Mouse (Mus musculus) heart, adult 2 months (tissue): ENCODE results near the gene Elfn1. TPM values are rescaled to one million over a fixed set of nuclear protein-coding genes. Genes with fewer than 3 reads are reported as not detected.
"Not testable (repeated sequence)": the region's sequence is repeated elsewhere in the genome, so short reads cannot be mapped to it uniquely, and the experiment has no call there.

ENCODE experiments used
- DNase-seq, 2 experiments: peaks; one replicate each; pipeline ENCODE4 v3.0.0; 2021
- H3K27ac ChIP-seq: fragments of 200-600 bp; 2 replicates; pipeline ENCODE4 v1.8.1; 2022
- H3K27me3 ChIP-seq: fragments of 200-500 bp; 2 replicates; pipeline ENCODE4 v1.6.1; 2012; ENCODE audit warnings: mild to moderate bottlenecking, low read length, inconsistent platforms, mixed read lengths; ENCODE audit not compliant: control insufficient read depth, insufficient read depth
- H3K36me3 ChIP-seq: fragments of 200-500 bp; 2 replicates; pipeline ENCODE4 v1.6.1; 2012; ENCODE audit warnings: low read length, inconsistent platforms; ENCODE audit not compliant: control insufficient read depth, insufficient read depth
- H3K4me1 ChIP-seq: fragments of 200-500 bp; 2 replicates; pipeline ENCODE4 v1.6.1; 2011; ENCODE audit warnings: low read length; ENCODE audit not compliant: control insufficient read depth, insufficient read depth
- H3K4me3 ChIP-seq: fragments of 200-600 bp; 2 replicates; pipeline ENCODE4 v1.8.1; 2022
- H3K79me2 ChIP-seq: fragments of 200-500 bp; replicated peaks from 2 replicates; pipeline ENCODE4 v1.6.1; 2012; ENCODE audit warnings: mild to moderate bottlenecking, inconsistent platforms, low read length, moderate library complexity, mixed read lengths; ENCODE audit not compliant: control insufficient read depth, insufficient read depth
- H3K9ac ChIP-seq: fragments of 200-500 bp; 2 replicates; pipeline ENCODE4 v1.6.1; 2012; ENCODE audit warnings: low read depth, mild to moderate bottlenecking, control low read depth, inconsistent platforms, low read length, mixed read lengths
- CTCF ChIP-seq: fragments of 200-600 bp; IDR thresholded peaks from 2 replicates; pipeline ENCODE4 v1.8.1; 2022; ENCODE audit warnings: antibody characterized with exemption, mild to moderate bottlenecking, moderate library complexity
- EP300 ChIP-seq: fragments of 200-500 bp; IDR thresholded peaks from 2 replicates; pipeline ENCODE4 v1.6.1; 2011; ENCODE audit warnings: low read depth, low read length, control low read depth; ENCODE audit not compliant: insufficient read depth
- POLR2A ChIP-seq: fragments of 200-500 bp; IDR thresholded peaks from 2 replicates; pipeline ENCODE4 v1.6.1; 2011; ENCODE audit warnings: mild to moderate bottlenecking, low read depth, low read length, control low read depth; ENCODE audit not compliant: insufficient read depth
- WGBS: fragments of 180-500 bp; shearing (Covaris S2); methylation state at CpG from one replicate; pipeline ENCODE4 v1.1.7; 2018; 5-methylcytosine and 5-hydroxymethylcytosine counted together
- intact Hi-C: fragments of 180-260 bp; cut with DNase I; formaldehyde crosslinking; loops from one replicate; pipeline ENCODE4 v1.15.1; 2025
- polyA plus RNA-seq: library from polyadenylated mRNA; depleted of rRNA; stranded (reverse); fragments of >200 nt; gene quantifications from 2 replicates; pipeline ENCODE4 v1.2.3, GENCODE M21; 2012
- total RNA-seq, 2 experiments: library from RNA; stranded (reverse); gene quantifications; 2 replicates each; pipeline ENCODE4 v1.2.3; 2021

The Elfn1 gene
- total and polyA plus RNA-seq, 3 experiments: 0.14 to 0.25 TPM; not detected in 1

DNA sequence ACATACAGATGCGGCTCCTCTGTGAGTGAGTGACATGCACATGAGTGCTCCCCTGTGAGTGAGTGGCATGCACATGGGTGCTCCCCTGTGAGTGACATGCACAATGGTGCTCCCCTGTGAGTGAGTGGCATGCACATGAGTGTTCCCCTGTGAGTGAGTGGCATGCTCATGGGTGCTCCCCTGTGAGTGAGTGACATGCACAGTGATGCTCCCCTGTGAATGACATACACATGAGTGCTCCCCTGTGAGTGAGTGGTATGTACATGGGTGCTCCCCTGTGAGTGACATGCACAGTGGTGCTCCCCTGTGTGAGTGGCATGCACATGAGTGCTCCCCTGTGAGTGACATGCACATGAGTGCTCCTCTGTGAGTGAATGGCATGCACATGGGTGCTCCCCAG is 74.2 kb downstream of the Elfn1 start:
- no peaks in the 10 kb centered on the region; the same call in 1 of the 2 replicates for H3K27me3 ChIP-seq
- H3K4me3 ChIP-seq: no peak overlapping the region
- H3K79me2 ChIP-seq: no peaks in the 10 kb centered on the region
- no peak overlapping the region for H3K27ac ChIP-seq
- H3K36me3 ChIP-seq: no peaks in the 10 kb centered on the region
- intact Hi-C loops: no loop called here
- no peak for DNase-seq
- 83% methylated on average over 1 of the region's 1 CpGs for WGBS
- no peaks in the 10 kb centered on the region for H3K4me1 ChIP-seq
- no peak overlapping the region for H3K9ac ChIP-seq
- TF ChIP-seq EP300 (no peak), CTCF (no peak), POLR2A (no peak)

DNA sequence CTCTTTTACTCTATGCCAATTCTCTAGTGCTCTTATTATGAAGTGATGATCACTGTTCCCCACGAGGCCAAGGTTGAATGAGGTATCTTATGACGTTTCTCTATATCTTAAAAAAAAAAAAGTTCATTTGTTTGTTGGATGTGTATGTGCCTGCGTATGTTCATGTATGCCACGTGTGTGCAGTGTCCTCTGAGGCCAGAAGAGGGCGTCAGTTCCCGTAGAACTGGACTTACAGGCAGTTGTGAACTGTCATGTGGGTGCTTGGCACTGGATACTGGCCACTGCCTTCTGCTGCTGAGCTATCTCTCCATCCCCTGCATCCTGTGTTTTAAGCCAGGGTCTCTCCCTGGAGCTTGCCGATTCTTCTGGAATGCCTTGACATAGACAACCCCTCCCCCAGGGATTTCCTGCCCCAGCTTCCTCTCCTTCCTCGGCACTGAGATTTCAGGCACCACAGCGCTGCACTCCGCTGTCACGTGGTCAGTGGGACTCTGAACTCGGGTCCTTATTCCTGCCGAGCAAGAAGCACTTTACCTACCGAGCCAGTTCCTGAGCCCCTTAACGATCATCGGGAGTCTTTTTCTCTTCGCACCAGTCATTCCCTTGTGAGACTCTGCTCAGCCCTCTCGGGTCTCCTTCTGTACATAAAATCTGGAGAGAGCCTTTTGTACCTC is 77.5 kb downstream of the Elfn1 start:
- 32% methylated on average over 18 of the region's 18 CpGs for WGBS

DNA sequence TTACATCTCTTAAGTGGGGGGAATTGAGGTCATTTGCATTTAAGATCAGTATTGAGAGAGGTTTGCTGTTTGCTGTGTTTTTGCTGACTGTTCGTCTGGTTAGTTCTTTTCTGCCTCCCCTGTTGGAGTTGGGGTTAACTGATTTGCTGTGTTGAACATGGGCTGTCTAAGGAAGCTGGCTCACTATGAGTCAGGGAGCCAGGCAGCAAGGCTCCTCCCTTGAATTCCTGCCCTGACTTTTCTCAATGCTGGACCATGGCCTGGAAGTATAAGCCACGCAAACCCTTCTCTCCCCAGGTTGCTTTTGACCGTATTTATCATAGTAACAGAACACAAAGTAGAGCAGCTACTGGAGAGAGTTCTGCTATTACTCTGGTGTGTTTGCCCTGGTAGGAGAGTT is 83.8 kb downstream of the Elfn1 start:
- no peak for DNase-seq
- Histone ChIP-seq H3K4me3 (no peak overlapping the region), H3K9ac (no peak overlapping the region), H3K4me1 (no peaks in the 10 kb centered on the region), H3K27me3 (no peaks in the 10 kb centered on the region), H3K36me3 (no peaks in the 10 kb centered on the region), H3K79me2 (no peaks in the 10 kb centered on the region), H3K27ac (no peak overlapping the region)
- WGBS: 80% methylated on average over 3 of the region's 3 CpGs
- intact Hi-C loops: no loop called here
- TF ChIP-seq EP300 (no peak), CTCF (no peak), POLR2A (no peak)

More for the DNA sequence above, 77.5 kb downstream of the Elfn1 start:
- no peaks in the 10 kb centered on the region for H3K27me3 ChIP-seq
- no peak overlapping the region for H3K4me3 ChIP-seq
- DNase-seq: no peak
- intact Hi-C loops: no loop called here
- no peak for TF ChIP-seq CTCF
- no peak for TF ChIP-seq EP300
- no peak for TF ChIP-seq POLR2A
- H3K36me3 ChIP-seq: no peaks in the 10 kb centered on the region
- no peak overlapping the region for H3K9ac ChIP-seq
- no peak overlapping the region for H3K27ac ChIP-seq
- H3K79me2 ChIP-seq: no peaks in the 10 kb centered on the region
- no peaks in the 10 kb centered on the region for H3K4me1 ChIP-seq

DNA sequence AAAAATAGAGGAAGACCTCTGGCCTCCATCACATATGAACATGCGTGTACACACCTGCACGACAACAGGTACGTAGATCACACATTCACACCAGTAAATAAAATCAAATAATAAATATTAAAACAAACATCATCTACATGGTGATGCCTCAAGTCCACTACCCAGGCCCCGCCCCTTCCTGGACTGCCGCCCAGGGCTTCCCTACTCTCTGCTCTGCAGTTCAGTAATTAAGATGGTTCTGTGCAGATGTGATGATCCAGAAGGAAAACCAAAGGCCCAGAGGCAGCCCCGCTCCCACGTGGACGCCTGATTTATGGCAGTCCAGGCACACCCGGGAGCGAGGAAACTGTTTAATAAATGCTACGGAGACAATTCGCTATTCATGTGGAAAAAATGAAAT is 90.6 kb downstream of the Elfn1 start:
- intact Hi-C loops, H3K79me2 ChIP-seq, H3K27me3 ChIP-seq, H3K9ac ChIP-seq, H3K4me1 ChIP-seq, H3K4me3 ChIP-seq, H3K36me3 ChIP-seq, DNase-seq, H3K27ac ChIP-seq: not testable (repeated sequence)
- 77% methylated on average over 12 of the region's 12 CpGs for WGBS

DNA sequence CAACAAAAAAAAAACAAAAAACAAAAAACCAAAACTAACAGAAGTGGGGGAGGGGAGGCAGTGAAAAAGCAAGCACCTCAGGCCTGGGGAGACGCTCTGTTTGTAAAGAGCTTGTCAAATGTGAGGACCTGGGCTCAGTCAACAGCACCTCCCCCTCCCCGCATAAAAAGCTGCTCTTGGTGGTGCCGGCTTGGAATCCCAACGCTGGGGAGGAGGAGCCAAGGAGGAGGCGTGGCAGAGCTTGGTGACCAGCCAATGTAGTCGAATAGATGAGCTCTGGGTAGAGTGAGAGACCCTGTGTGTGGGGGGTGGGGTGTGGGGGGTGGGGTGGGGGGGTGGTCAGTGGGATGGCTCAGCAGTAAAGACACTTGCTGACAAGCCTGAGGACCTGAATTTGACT is 91.2 kb downstream of the Elfn1 start:
- Histone ChIP-seq H3K9ac (no peak overlapping the region), H3K36me3 (no peaks in the 10 kb centered on the region), H3K27me3 (no peaks in the 10 kb centered on the region), H3K4me1 (no peaks in the 10 kb centered on the region), H3K4me3 (no peak overlapping the region), H3K79me2 (no peaks in the 10 kb centered on the region), H3K27ac (no peak overlapping the region)
- intact Hi-C loops: no loop called here
- WGBS: 31% methylated on average over 6 of the region's 6 CpGs
- TF ChIP-seq EP300: no peak
- TF ChIP-seq POLR2A: no peak
- TF ChIP-seq CTCF: no peak
- DNase-seq: no peak

DNA sequence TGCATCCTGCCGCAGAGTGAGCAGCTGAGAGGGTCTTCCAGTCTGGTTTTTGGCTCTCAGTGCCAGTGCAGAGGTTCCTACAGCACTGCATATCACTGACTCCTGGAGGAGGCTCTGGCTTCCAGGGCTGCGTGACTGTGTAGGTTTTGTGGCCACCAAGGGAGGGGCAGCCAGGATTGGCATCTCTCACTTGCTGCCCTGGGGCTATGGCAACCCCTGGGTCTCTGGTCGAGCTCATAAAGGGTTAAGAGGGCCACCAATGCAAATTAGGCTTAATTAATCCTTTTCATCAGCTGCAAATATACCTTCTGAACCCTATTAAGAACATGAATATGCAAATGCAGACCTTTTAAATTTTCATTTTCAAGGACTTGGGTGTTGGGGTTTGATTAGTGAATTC is 94.8 kb downstream of the Elfn1 start:
- H3K9ac ChIP-seq: no peak overlapping the region
- H3K79me2 ChIP-seq: no peaks in the 10 kb centered on the region
- H3K36me3 ChIP-seq: no peaks in the 10 kb centered on the region
- no peak for DNase-seq
- H3K4me3 ChIP-seq: no peak overlapping the region
- no peak overlapping the region for H3K27ac ChIP-seq
- H3K4me1 ChIP-seq: no peaks in the 10 kb centered on the region
- TF ChIP-seq EP300 (no peak), CTCF (no peak), POLR2A (no peak)
- no peaks in the 10 kb centered on the region for H3K27me3 ChIP-seq
- intact Hi-C loops: no loop called here
- WGBS: 53% methylated on average over 3 of the region's 3 CpGs

DNA sequence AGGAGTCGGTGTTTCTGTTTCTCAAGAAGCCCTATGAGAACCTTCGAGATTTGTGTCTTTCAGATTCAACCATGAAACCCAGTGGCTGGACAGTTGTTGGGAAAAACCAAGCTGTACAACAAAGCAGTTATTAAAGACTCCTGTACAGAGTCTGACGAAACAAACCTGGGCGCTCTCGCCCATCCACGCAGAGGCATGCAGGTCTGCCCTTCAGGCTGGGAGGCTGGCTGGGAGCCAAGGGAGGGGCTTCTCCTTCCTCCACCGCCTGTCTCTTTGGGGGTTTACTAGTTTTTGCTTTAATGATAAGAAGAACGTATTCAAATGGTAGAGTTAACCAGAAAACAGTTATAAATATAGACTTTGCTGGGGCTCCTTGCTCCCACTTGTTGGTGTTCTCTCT is 99.1 kb downstream of the Elfn1 start:
- Histone ChIP-seq H3K4me3 (no peak overlapping the region), H3K79me2 (no peaks in the 10 kb centered on the region), H3K9ac (no peak overlapping the region), H3K36me3 (no peaks in the 10 kb centered on the region), H3K27me3 (no peaks in the 10 kb centered on the region), H3K27ac (no peak overlapping the region), H3K4me1 (no peaks in the 10 kb centered on the region)
- no peak for TF ChIP-seq POLR2A
- no peak for TF ChIP-seq EP300
- TF ChIP-seq CTCF: no peak
- WGBS: 65% methylated on average over 8 of the region's 8 CpGs
- no peak for DNase-seq
- intact Hi-C loops: no loop called here
